Mouse (Mus musculus): Measurements from ENCODE around the gene Zfp719.

Gene Zfp719

GRCm38 (mm10) chr7:43579440-43580171, at the start of gene Zfp719:
TSS of gene Zfp719 (plus strand) at chr7:43579610.
- peak; percentile 91 to 93 for DNase-seq

GRCm38 (mm10) chr7:43530216-43530785, 49.1 kb upstream of the Zfp719 start:
- DNase-seq: no peak

- peak; percentile 24 to 32 for DNase-seq
Measured at GRCm38 (mm10) chr7:43532936-43533505, 46.4 kb upstream of the Zfp719 start.

GRCm38 (mm10) chr7:43538524-43538923, 40.9 kb upstream of the Zfp719 start:
- DNase-seq: no peak

- peak in 1 of 2 experiments; percentile 8 for DNase-seq
Measured at GRCm38 (mm10) chr7:43544225-43544977, 35.0 kb upstream of the Zfp719 start, which contains the start of gene Cd33. TSS of gene Cd33 (minus strand) at chr7:43544428.

GRCm38 (mm10) chr7:43545656-43546545, 33.5 kb upstream of the Zfp719 start:
- no peak for DNase-seq

GRCm38 (mm10) chr7:43547666-43548065, 31.7 kb upstream of the Zfp719 start:
- no peak for DNase-seq

GRCm38 (mm10) chr7:43548206-43548605, 31.2 kb upstream of the Zfp719 start:
- DNase-seq: no peak

- DNase-seq: peak; percentile 53 to 60
Measured at GRCm38 (mm10) chr7:43553153-43553552, 26.3 kb upstream of the Zfp719 start.

- DNase-seq: peak in 1 of 2 experiments; percentile 19
Measured at GRCm38 (mm10) chr7:43554550-43554949, 24.9 kb upstream of the Zfp719 start.

- no peak for DNase-seq
Measured at GRCm38 (mm10) chr7:43555351-43555750, 24.1 kb upstream of the Zfp719 start.

GRCm38 (mm10) chr7:43556901-43557300, 22.5 kb upstream of the Zfp719 start:
- no peak for DNase-seq

- DNase-seq: peak; percentile 81 to 84
Measured at GRCm38 (mm10) chr7:43562006-43562633, 17.3 kb upstream of the Zfp719 start, which contains the start of gene Zfp658. TSS of gene Zfp658 (plus strand) at chr7:43562256.

- DNase-seq: peak; percentile 72 to 76
Measured at GRCm38 (mm10) chr7:43562651-43563070, 16.7 kb upstream of the Zfp719 start.

- DNase-seq: no peak
Measured at GRCm38 (mm10) chr7:43563300-43563699, 16.1 kb upstream of the Zfp719 start.

- no peak for DNase-seq
Measured at GRCm38 (mm10) chr7:43571216-43571615, 8.2 kb upstream of the Zfp719 start.

GRCm38 (mm10) chr7:43580526-43580925, 1.1 kb downstream of the Zfp719 start:
- no peak for DNase-seq

GRCm38 (mm10) chr7:43584790-43585189, 5.4 kb downstream of the Zfp719 start:
- peak; percentile 21 to 30 for DNase-seq

GRCm38 (mm10) chr7:43601884-43602283, 22.5 kb downstream of the Zfp719 start:
- no peak for DNase-seq

GRCm38 (mm10) chr7:43606896-43607742, 27.7 kb downstream of the Zfp719 start, which contains the start of gene Zfp819:
TSS of gene Zfp819 (plus strand) at chr7:43607169.
- DNase-seq: peak; percentile 7 to 25
